Mouse (Mus musculus) kidney, embryonic 14.5 days (tissue): Measurements from ENCODE around the gene Hcrt. TPM values are rescaled to one million over a fixed set of nuclear protein-coding genes. Genes with fewer than 3 reads are reported as not detected.

Experiments
- ATAC-seq: fragments of 200-750 bp; cut with Nextera tagmentation; 2 replicates; pipeline ENCODE4 v1.8.0; 2017; ENCODE audit warnings: moderate number of reproducible peaks, mild to moderate bottlenecking, moderate TSS enrichment, moderate library complexity; ENCODE audit not compliant: low FRiP score, low TSS enrichment
- H3K27ac ChIP-seq: fragments of 300-500 bp; sonication (generic); 2 replicates; pipeline ENCODE4 v1.5.1; 2014; ENCODE audit warnings: low read depth, mild to moderate bottlenecking, low read length, moderate library complexity, mixed read lengths
- H3K27me3 ChIP-seq: fragments of 300-500 bp; sonication (generic); 2 replicates; pipeline ENCODE4 v1.6.1; 2014; ENCODE audit warnings: mild to moderate bottlenecking, low read length; ENCODE audit not compliant: control insufficient read depth, insufficient read depth
- H3K36me3 ChIP-seq: fragments of 300-500 bp; sonication (generic); 2 replicates; pipeline ENCODE4 v1.6.1; 2014; ENCODE audit warnings: low read length, mixed read lengths; ENCODE audit not compliant: control insufficient read depth, insufficient read depth
- H3K4me1 ChIP-seq: fragments of 300-500 bp; sonication (generic); 2 replicates; pipeline ENCODE4 v1.6.1; 2014; ENCODE audit warnings: low read length, mixed read lengths; ENCODE audit not compliant: control insufficient read depth, insufficient read depth
- H3K4me2 ChIP-seq: fragments of 300-500 bp; sonication (generic); replicated peaks from 2 replicates; pipeline ENCODE4 v1.6.1; 2014; ENCODE audit warnings: low read depth, mild to moderate bottlenecking, low read length
- H3K4me3 ChIP-seq: fragments of 300-500 bp; sonication (generic); 2 replicates; pipeline ENCODE4 v1.5.1; 2014; ENCODE audit warnings: mild to moderate bottlenecking, low read length
- H3K9ac ChIP-seq: fragments of 300-500 bp; sonication (generic); 2 replicates; pipeline ENCODE4 v1.6.1; 2014; ENCODE audit warnings: low read depth, mild to moderate bottlenecking, low read length, moderate library complexity
- H3K9me3 ChIP-seq: fragments of 300-500 bp; sonication (generic); 2 replicates; pipeline ENCODE4 v1.6.1; 2016; ENCODE audit warnings: low read length; ENCODE audit not compliant: control insufficient read depth
- WGBS: fragments of 180-500 bp; shearing (Covaris S2); extraction: QIAGEN DNeasy Blood & Tissue Kit; methylation state at CpG from one replicate; pipeline ENCODE4 v1.1.7; 2014; 5-methylcytosine and 5-hydroxymethylcytosine counted together
- polyA plus RNA-seq: library from polyadenylated mRNA; unstranded; fragments of >200 nt; fragmentation: Nextera tagmentation; extraction: Ambion mirVana; gene quantifications from 2 replicates; pipeline ENCODE4 v1.2.1, GENCODE M21; 2014

Gene Hcrt
- polyA plus RNA-seq, 1 experiment from 2014 or later: not detected

DNA sequence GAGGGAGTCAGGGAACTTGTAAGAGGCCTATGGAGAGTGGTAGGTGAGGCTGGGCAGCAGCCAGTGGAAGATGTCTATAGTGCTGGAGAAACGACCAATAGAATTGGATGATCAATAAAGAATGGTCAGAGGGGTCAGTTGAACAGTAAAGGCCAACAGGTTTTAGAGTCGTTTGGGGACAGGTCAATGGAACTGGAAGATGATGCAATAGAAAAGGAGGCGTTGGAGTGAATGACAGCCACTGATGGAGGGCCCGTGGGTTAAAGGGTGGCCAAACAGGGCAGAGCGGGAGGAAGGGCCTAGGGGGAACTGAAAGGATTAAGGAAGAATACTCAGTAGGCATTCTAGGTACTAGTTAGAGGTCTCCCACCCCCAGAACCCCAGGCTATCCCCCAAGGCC, 15.6 kb downstream of the Hcrt start:
- Histone ChIP-seq H3K9me3 (no peaks in the 10 kb centered on the region), H3K4me2 (no peak overlapping the region), H3K27ac (no peak overlapping the region), H3K9ac (no peak overlapping the region), H3K27me3 (peaks cover 12% of the 10 kb centered on the region; the same call in 1 of the 2 replicates), H3K4me3 (no peak overlapping the region), H3K36me3 (no peaks in the 10 kb centered on the region), H3K4me1 (no peaks in the 10 kb centered on the region)
- 59% methylated on average over 5 of the region's 5 CpGs for WGBS
- no peak for ATAC-seq

DNA sequence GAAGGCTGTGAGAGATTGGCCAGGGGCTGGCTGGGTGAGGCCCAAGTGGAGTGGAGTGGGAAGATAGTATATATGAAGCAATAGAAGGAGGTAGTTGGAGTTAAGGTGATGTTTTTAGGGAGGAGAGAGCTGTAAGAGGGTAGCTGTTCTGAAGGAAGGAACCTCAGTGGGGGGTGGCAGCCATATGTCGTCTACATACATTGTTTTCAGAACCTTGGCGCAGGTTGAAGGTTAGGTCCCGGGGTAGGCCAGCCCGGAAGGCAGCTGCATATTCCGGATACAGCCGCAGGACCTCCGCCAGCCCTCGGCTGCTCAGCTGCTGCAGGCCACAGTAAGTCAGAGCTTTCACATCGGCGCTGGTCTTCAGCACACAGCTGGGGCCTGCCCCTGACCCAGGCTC, 16.2 kb downstream of the Hcrt start:
- no peaks in the 10 kb centered on the region for H3K4me1 ChIP-seq
- WGBS: 79% methylated on average over 10 of the region's 10 CpGs
- no peak overlapping the region for H3K4me3 ChIP-seq
- peaks cover 12% of the 10 kb centered on the region; the same call in 1 of the 2 replicates for H3K27me3 ChIP-seq
- no peak for ATAC-seq
- H3K4me2 ChIP-seq: no peak overlapping the region
- H3K9me3 ChIP-seq: no peaks in the 10 kb centered on the region
- no peak overlapping the region for H3K9ac ChIP-seq
- H3K36me3 ChIP-seq: no peaks in the 10 kb centered on the region
- H3K27ac ChIP-seq: no peak overlapping the region

DNA sequence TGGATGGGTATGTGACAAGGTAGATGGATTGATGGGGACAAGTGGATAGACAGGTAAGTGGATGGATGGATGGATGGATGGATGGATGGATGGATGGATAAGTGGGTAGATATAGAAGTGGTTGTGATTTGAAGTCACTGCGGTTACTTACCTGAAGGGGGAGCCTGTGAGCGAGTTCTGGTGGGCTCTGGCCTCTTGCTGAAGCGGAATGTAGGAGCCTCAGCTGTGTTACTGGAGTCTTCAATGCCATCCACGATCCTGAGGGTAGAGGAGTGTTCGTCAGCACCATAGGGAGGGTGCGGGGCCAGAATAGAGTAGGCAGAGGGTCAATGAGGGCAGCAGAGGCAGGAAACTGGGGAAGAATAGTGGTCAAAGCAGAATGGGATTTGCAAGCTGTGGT, 17.6 kb downstream of the Hcrt start:
- Histone ChIP-seq H3K36me3 (no peaks in the 10 kb centered on the region), H3K4me2 (no peak overlapping the region), H3K4me1 (no peaks in the 10 kb centered on the region), H3K27ac (no peak overlapping the region), H3K27me3 (peaks cover 9% of the 10 kb centered on the region; the same call in 1 of the 2 replicates), H3K9ac (no peak overlapping the region), H3K9me3 (no peaks in the 10 kb centered on the region), H3K4me3 (no peak overlapping the region)
- no peak for ATAC-seq
- 17% methylated on average over 6 of the region's 6 CpGs for WGBS

DNA sequence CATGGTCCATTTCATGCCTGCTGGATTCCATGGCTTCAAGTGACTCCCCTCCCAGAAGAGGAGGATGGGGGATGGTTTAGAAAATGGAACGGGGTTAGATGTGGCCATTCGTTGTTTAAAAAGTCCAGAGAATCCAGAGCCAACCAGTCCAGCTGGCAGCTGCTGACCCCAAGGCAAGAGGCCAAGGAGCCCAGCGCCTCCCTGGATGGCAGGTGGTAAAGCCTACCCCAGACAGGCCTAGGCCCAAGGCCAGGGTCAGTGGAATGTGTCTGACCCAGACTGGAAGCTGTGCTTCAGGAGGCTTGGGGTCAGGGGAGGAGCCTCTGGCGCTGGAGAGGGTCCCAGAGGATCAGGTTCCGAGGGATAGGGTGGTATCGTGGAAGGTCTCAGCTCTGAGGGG, 21.4 kb downstream of the Hcrt start:
- H3K4me2 ChIP-seq: no peak overlapping the region
- H3K9ac ChIP-seq: no peak overlapping the region
- no peaks in the 10 kb centered on the region for H3K27me3 ChIP-seq
- no peaks in the 10 kb centered on the region for H3K9me3 ChIP-seq
- no peak overlapping the region for H3K4me3 ChIP-seq
- no peak overlapping the region for H3K27ac ChIP-seq
- no peaks in the 10 kb centered on the region for H3K36me3 ChIP-seq
- no peak for ATAC-seq
- peaks cover 11% of the 10 kb centered on the region; the same call in 1 of the 2 replicates for H3K4me1 ChIP-seq
- 55% methylated on average over 6 of the region's 6 CpGs for WGBS

DNA sequence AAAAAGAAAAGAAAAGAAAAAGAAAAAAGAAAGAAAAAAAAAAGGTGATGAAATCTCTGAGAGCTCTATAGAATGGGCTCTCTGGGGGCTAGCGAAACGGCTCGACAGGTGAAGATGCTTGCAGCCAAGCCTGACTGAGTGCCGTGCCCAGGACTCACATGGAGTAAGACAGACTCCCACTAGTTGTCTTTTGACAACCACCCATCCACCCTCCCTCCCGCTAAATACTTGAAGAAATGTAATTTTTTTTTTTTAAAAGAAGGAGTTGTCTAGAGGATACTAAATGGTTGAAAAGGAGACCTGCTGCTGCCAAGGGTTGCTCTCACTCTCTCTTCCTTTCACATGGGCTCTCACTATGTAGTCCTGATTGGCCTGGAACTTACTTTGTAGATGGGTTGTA, 24.0 kb downstream of the Hcrt start:
- Histone ChIP-seq H3K4me1 (peaks cover 19% of the 10 kb centered on the region), H3K4me3 (peak overlapping the region; percentile 90), H3K9ac (no peak overlapping the region), H3K4me2 (peak overlapping the region; percentile 82), H3K36me3 (peaks cover 6% of the 10 kb centered on the region; the same call in 1 of the 2 replicates), H3K27me3 (no peaks in the 10 kb centered on the region), H3K9me3 (no peaks in the 10 kb centered on the region), H3K27ac (no peak overlapping the region)
- 16% methylated on average over 5 of the region's 5 CpGs for WGBS
- no peak for ATAC-seq

DNA sequence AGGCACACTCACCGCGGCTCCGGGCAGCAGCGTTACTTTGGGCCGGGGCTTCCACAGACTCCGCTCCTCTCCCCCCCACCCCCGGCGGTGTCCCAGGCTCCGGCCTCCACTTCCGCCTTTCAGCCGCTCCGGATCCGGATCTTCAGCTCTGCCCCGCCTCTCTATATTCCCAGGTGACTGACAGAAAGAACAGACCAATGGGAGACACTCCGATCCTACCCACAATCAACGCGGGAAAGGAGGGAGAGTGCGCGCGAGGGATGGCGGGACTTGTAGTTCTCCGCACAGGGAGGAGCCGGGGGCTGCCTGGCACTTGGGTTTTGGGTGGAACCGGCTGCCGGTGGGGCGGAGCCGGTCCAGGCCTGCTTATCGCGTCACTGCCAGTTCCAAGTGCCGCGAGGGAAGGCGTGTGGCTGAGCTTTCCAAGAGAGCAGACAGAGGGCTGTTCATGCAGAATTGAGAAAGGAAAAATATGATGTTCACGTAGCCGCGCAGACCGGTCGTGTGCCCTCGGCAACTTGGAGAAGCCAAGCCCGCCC, 24.6 kb downstream of the Hcrt start, which contains the start of gene Rab5c:
TSS of gene Rab5c (minus strand) at position 150 of the 539 bp plus-strand sequence.
- Histone ChIP-seq H3K27ac (peak within 1 kb of the TSS; percentile 56; the same call in 1 of the 2 replicates), H3K9me3 (no peaks in the 10 kb centered on the region), H3K27me3 (no peaks in the 10 kb centered on the region)

DNA sequence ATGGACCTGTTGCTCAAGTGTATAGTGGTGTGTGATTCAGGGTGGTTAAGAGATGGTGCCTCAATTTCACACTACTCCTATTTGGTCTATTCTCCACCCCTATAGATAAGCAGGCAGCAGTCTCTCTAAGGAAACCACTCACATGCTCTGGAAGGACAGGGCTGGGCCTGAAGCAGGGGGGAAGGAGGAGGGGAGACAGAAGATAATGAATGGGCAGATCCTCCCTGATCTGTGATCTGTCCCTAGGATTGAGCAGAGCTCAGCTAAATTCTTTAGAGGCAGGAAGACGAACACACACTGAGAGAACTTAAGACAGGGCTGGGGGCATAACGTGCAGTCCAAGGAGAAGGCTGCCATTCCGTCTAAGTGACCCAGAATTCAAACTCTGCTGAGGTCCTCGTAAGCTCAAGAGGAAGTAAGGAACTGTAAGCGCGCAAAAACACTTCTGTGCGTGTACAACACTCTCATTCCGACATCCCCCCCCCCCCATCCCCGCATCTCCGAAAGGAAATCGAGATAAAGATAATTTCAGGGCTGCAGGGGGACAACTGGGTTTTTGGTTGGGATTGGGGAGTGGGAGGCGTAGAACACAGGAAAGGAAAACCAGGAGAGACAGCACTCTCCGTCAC, 25.5 kb downstream of the Hcrt start:
- Histone ChIP-seq H3K4me2 (peak overlapping the region; percentile 82), H3K36me3 (peaks cover 9% of the 10 kb centered on the region; the same call in 1 of the 2 replicates), H3K27me3 (no peaks in the 10 kb centered on the region), H3K9ac (peak overlapping the region; percentile 87), H3K9me3 (no peaks in the 10 kb centered on the region), H3K27ac (no peak overlapping the region), H3K4me3 (peak overlapping the region; percentile 90), H3K4me1 (peaks cover 19% of the 10 kb centered on the region)
- ATAC-seq: no peak
- 1% methylated on average over 13 of the region's 13 CpGs for WGBS

More for the DNA sequence above, 24.6 kb downstream of the Hcrt start, which contains the start of gene Rab5c:
- Histone ChIP-seq H3K4me2 (peak within 1 kb of the TSS; percentile 82), H3K36me3 (peaks cover 9% of the 10 kb centered on the region; the same call in 1 of the 2 replicates), H3K4me1 (peaks cover 19% of the 10 kb centered on the region), H3K4me3 (peak within 1 kb of the TSS; percentile 90), H3K9ac (peak within 1 kb of the TSS; percentile 87)
- WGBS: 1% methylated on average over 39 of the region's 39 CpGs
- ATAC-seq: peak; percentile 100

DNA sequence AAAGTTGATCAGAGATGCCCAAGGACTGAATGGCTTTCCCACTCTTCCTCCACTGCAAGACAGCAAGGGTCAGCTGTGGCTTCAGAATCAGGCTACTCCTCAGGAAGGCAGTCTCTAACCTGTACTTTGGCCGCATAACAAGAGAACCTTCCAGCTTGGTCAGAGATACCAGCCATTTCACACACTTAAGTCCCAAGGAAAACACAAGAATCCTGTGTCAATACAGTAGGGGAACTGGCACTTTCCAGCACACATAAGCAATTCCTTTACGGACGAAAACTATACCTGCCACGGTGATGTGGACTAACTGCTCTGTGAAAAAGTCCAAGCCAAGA, 26.0 kb downstream of the Hcrt start:
- peaks cover 9% of the 10 kb centered on the region; the same call in 1 of the 2 replicates for H3K36me3 ChIP-seq
- 79% methylated on average over 4 of the region's 4 CpGs for WGBS
- peak overlapping the region; percentile 82 for H3K4me2 ChIP-seq
- H3K4me1 ChIP-seq: peaks cover 19% of the 10 kb centered on the region
- no peak for ATAC-seq
- no peaks in the 10 kb centered on the region for H3K27me3 ChIP-seq
- no peaks in the 10 kb centered on the region for H3K9me3 ChIP-seq
- H3K27ac ChIP-seq: no peak overlapping the region
- H3K9ac ChIP-seq: peak overlapping the region; percentile 87; the same call in 1 of the 2 replicates
- peak overlapping the region; percentile 90; the same call in 1 of the 2 replicates for H3K4me3 ChIP-seq
